Mouse (Mus musculus) CH12.LX (cell line): ENCODE data around the gene 6030445D17Rik.

ENCODE experiments used
- CTCF ChIP-seq, 2 experiments: IDR thresholded peaks in 1 of 2; conservative IDR thresholded peaks in 1 of 2; 2 replicates each; pipeline ENCODE4 v1.5.1; 2011 to 2012; ENCODE audit warnings: low read depth in 2 of 2, low read length in 2 of 2, improper control_type of control experiment in 1 of 2, inconsistent platforms in 1 of 2, mild to moderate bottlenecking in 1 of 2, moderate library complexity in 1 of 2
- EP300 ChIP-seq: IDR thresholded peaks from 2 replicates; pipeline ENCODE4 v1.6.1; 2011; ENCODE audit warnings: low read length, improper control_type of control experiment
- GABPA ChIP-seq: IDR thresholded peaks from 2 replicates; pipeline ENCODE4 v1.6.1; 2012; ENCODE audit warnings: low read depth, low read length, improper control_type of control experiment, inconsistent platforms; ENCODE audit not compliant: insufficient replicate concordance
- MAZ ChIP-seq: IDR thresholded peaks from 2 replicates; pipeline ENCODE4 v1.6.1; 2012; ENCODE audit warnings: low read depth, mild to moderate bottlenecking, inconsistent platforms, low read length, improper control_type of control experiment, moderate library complexity
- NELFE ChIP-seq: IDR thresholded peaks from 2 replicates; pipeline ENCODE4 v1.6.1; 2011; ENCODE audit warnings: low read depth, low read length, improper control_type of control experiment
- PAX5 ChIP-seq: IDR thresholded peaks from 2 replicates; pipeline ENCODE4 v1.6.1; 2012; ENCODE audit warnings: low read length, inconsistent platforms, mixed read lengths
- POLR2A ChIP-seq: IDR thresholded peaks from 2 replicates; pipeline ENCODE4 v1.6.1; 2011; ENCODE audit warnings: low read depth, mild to moderate bottlenecking, improper control_type of control experiment, low read length
- TCF12 ChIP-seq: IDR thresholded peaks from 2 replicates; pipeline ENCODE4 v1.6.1; 2014; ENCODE audit warnings: low read depth, mild to moderate bottlenecking, inconsistent platforms, low read length, improper control_type of control experiment
- ZKSCAN1 ChIP-seq: IDR thresholded peaks from 2 replicates; pipeline ENCODE4 v1.6.1; 2012; ENCODE audit warnings: low read depth, inconsistent platforms, low read length, improper control_type of control experiment, borderline replicate concordance

DNA sequence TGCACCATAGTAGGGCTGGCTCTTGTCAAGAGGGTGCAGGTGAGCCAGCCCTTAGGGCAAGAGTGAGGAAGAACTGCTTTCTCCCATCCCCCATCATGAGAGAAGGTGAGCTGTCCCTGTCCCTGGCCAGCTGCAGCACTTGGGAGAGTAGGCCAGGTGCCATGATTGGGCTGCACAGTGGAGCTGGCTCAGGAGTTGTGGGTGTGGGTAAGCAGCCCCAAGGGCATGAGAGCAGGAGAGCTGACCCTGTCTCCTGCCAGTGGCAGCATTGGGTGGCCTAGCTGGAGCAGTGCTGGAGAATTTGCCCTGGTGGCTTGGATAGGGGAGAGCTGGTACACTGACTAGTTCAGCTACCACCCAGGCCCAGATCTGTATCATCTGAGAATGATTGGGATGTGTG is 50.9 kb downstream of the 6030445D17Rik start:
- TF ChIP-seq ZKSCAN1, result no peak
- TF ChIP-seq NELFE, result no peak
- no peak for TF ChIP-seq CTCF (conservative IDR thresholded peaks at IDR 0.05 in 1 of 2, IDR thresholded peaks at IDR 0.05 in 1 of 2; ENCODE audit: low read depth in 2 of 2, low read length in 2 of 2)
- no peak for TF ChIP-seq EP300
- TF ChIP-seq GABPA, result no peak
- TF ChIP-seq POLR2A, result no peak
- no peak for TF ChIP-seq PAX5
- TF ChIP-seq MAZ, result no peak
- no peak for TF ChIP-seq TCF12
